Mouse (Mus musculus) midbrain, embryonic 15.5 days (tissue): ENCODE measurements at regions not wholly inside any gene's neighbourhood (a gene's known extent, or its start where the extent isn't known, plus 50 kb on each side); places are given as distances from the start of the nearest gene placed in this dataset.
"Not testable (repeated sequence)": the region's sequence is repeated elsewhere in the genome, so short reads cannot be mapped to it uniquely, and the experiment has no call there.

Experiments
- ATAC-seq: fragments of 200-750 bp; cut with Nextera tagmentation; replicated peaks from 2 replicates; pipeline ENCODE4 v1.8.0; 2017; ENCODE audit warnings: moderate TSS enrichment
- H3K27ac ChIP-seq: fragments of 300-500 bp; sonication (generic); 2 replicates; pipeline ENCODE4 v1.5.1; 2015; ENCODE audit warnings: mild to moderate bottlenecking, inconsistent platforms
- H3K27me3 ChIP-seq: fragments of 300-500 bp; sonication (generic); replicated peaks from 2 replicates; pipeline ENCODE4 v1.6.1; 2015; ENCODE audit warnings: inconsistent platforms
- H3K36me3 ChIP-seq: fragments of 300-500 bp; sonication (generic); replicated peaks from 2 replicates; pipeline ENCODE4 v1.6.1; 2015; ENCODE audit warnings: inconsistent platforms
- H3K4me1 ChIP-seq: fragments of 300-500 bp; sonication (generic); 2 replicates; pipeline ENCODE4 v1.6.1; 2015; ENCODE audit warnings: inconsistent platforms
- H3K4me2 ChIP-seq: fragments of 300-500 bp; sonication (generic); 2 replicates; pipeline ENCODE4 v1.6.1; 2015; ENCODE audit warnings: inconsistent platforms, mild to moderate bottlenecking, moderate library complexity
- H3K4me3 ChIP-seq: fragments of 300-500 bp; sonication (generic); 2 replicates; pipeline ENCODE4 v1.5.1; 2015; ENCODE audit warnings: mild to moderate bottlenecking, inconsistent platforms
- H3K9ac ChIP-seq: fragments of 300-500 bp; sonication (generic); 2 replicates; pipeline ENCODE4 v1.6.1; 2015; ENCODE audit warnings: mild to moderate bottlenecking, inconsistent platforms
- H3K9me3 ChIP-seq: fragments of 300-500 bp; sonication (generic); 2 replicates; pipeline ENCODE4 v1.6.1; 2016; ENCODE audit warnings: inconsistent platforms
- WGBS: fragments of 180-500 bp; shearing (Covaris S2); methylation state at CpG from one replicate; pipeline ENCODE4 v1.1.7; 2015; ENCODE audit warnings: mixed read lengths; 5-methylcytosine and 5-hydroxymethylcytosine counted together

- Histone ChIP-seq H3K36me3 (no peaks in the 10 kb centered on the region), H3K27ac (0 out of 2 replicates have a peak overlapping the region, but pooled peaks have one; percentile 1), H3K27me3 (no peaks in the 10 kb centered on the region), H3K9ac (no peak overlapping the region), H3K4me3 (no peak overlapping the region), H3K4me1 (0 out of 2 replicates have a peak, but pooled peaks cover 6% of the 10 kb centered on the region), H3K4me2 (no peak overlapping the region), H3K9me3 (no peaks in the 10 kb centered on the region)
- WGBS, result 45% methylated on average over 5 of the region's 5 CpGs
- ATAC-seq, result peak; percentile 52; the same call in 1 of the 2 replicates
These were observed 673.5 kb upstream of the Map3k7 start for GRCm38 (mm10) chr4:31290301-31290975.

- no peak overlapping the region for H3K27ac ChIP-seq
- H3K36me3 ChIP-seq, result no peaks in the 10 kb centered on the region
- no peak for ATAC-seq
- H3K4me3 ChIP-seq, result no peak overlapping the region
- 77% methylated on average over 2 of the region's 2 CpGs for WGBS
- H3K9me3 ChIP-seq, result no peaks in the 10 kb centered on the region
- no peaks in the 10 kb centered on the region for H3K27me3 ChIP-seq
- H3K4me2 ChIP-seq, result no peak overlapping the region
- H3K4me1 ChIP-seq, result 0 out of 2 replicates have a peak, but pooled peaks cover 6% of the 10 kb centered on the region
- H3K9ac ChIP-seq, result no peak overlapping the region
These were observed 670.1 kb upstream of the Map3k7 start for GRCm38 (mm10) chr4:31293752-31294151.

DNA sequence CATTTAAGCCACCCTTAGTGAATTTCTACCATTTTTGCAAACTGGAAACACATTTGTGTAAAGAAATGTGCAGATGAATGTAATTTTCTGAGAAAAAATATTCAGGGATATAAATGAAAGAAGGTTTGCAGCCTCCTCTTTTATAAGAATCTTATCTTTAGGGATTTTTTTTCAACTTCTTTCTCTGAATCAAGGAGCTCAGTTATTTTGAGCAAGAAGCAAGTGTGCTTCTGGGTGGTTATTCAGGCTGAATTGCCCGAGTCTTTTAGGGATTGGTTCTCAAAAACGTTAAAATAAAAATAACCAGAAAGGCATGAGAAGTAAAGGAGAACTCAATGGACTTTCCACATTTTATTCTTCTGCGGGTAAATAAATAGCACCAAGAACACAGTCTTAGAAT lies 666.0 kb upstream of the Map3k7 start:
- H3K4me3 ChIP-seq, result no peak overlapping the region
- 83% methylated on average over 3 of the region's 3 CpGs for WGBS
- no peak overlapping the region for H3K4me2 ChIP-seq
- no peak for ATAC-seq
- H3K9me3 ChIP-seq, result no peaks in the 10 kb centered on the region
- no peaks in the 10 kb centered on the region for H3K4me1 ChIP-seq
- H3K27me3 ChIP-seq, result no peaks in the 10 kb centered on the region
- no peak overlapping the region for H3K9ac ChIP-seq
- no peaks in the 10 kb centered on the region for H3K36me3 ChIP-seq
- H3K27ac ChIP-seq, result no peak overlapping the region

DNA sequence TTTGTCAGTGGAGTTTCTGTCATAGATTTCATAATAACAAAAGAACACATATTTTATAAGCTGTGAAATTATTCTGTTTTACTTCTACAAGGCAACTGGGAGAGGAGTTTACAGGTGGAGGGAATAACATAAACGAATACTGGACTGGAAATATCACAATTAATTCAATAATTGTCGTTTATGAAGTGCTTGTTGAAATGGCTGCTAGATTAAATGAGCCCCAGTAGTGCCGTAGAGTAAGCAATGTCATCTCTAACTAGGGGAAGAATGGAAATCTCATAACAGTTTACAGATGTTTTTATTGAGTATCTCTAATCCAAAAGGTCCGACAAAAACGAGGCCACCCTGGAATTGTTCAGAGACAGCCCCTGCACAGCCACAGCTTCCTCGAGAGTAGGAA lies 644.6 kb upstream of the Map3k7 start:
- H3K4me3 ChIP-seq, result no peak overlapping the region
- H3K27ac ChIP-seq, result no peak overlapping the region
- 34% methylated on average over 6 of the region's 6 CpGs for WGBS
- H3K9ac ChIP-seq, result no peak overlapping the region
- H3K36me3 ChIP-seq, result no peaks in the 10 kb centered on the region
- no peak overlapping the region for H3K4me2 ChIP-seq
- no peaks in the 10 kb centered on the region for H3K9me3 ChIP-seq
- H3K4me1 ChIP-seq, result no peaks in the 10 kb centered on the region
- no peak for ATAC-seq
- H3K27me3 ChIP-seq, result no peaks in the 10 kb centered on the region

DNA sequence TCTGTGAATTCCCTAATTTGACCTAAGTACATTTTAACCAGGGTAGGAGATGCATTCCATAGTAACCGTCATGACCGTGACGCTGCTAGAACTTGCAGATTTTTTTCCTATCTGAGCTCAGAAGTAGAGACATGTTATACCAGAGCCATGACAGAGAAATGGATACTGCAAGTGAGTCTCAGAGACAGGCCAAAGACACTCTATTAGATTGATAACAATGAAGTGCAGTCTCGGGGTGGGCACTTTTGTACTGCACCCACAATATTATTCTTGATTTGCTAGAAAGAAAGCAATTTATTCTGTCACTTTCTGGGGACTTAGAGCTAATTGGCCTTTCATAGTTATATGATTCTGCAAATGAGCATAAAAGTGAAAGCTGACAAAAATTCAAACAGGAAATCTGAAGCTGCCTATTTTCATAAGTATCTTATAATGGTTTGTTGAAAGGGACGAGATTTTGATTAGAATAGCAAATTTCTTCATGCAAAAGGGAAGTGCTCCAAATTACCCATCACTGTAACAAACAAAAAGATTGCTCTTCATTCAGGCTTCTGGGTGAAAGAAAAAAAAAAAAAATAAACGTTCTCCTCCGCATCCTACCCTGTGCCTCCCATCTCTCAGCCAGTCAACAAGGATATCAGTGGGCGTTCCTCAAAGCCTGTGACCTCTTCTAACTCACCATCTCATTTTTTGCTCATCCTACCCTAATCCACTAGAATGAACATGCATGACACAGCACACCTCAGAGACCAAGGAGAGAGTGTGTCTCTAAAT lies 643.0 kb upstream of the Map3k7 start:
- Histone ChIP-seq H3K4me1 (no peaks in the 10 kb centered on the region), H3K27me3 (no peaks in the 10 kb centered on the region), H3K9ac (no peak overlapping the region), H3K36me3 (no peaks in the 10 kb centered on the region), H3K9me3 (no peaks in the 10 kb centered on the region), H3K4me2 (no peak overlapping the region), H3K27ac (no peak overlapping the region), H3K4me3 (no peak overlapping the region)
- WGBS, result 70% methylated on average over 8 of the region's 8 CpGs
- ATAC-seq, result no peak

GRCm38 (mm10) chr4:31323816-31324215 lies 640.1 kb upstream of the Map3k7 start:
- H3K9me3 ChIP-seq, result no peaks in the 10 kb centered on the region
- H3K4me2 ChIP-seq, result no peak overlapping the region
- 95% methylated on average over 3 of the region's 3 CpGs for WGBS

GRCm38 (mm10) chr4:31328798-31329197 lies 635.1 kb upstream of the Map3k7 start:
- H3K36me3 ChIP-seq, result no peaks in the 10 kb centered on the region
- 0 out of 2 replicates have a peak, but pooled peaks have one; percentile 52 for ATAC-seq
- no peak overlapping the region for H3K27ac ChIP-seq
- H3K27me3 ChIP-seq, result no peaks in the 10 kb centered on the region
- no peak overlapping the region for H3K9ac ChIP-seq
- 36% methylated on average over 5 of the region's 5 CpGs for WGBS
- H3K4me3 ChIP-seq, result no peak overlapping the region
- H3K9me3 ChIP-seq, result no peaks in the 10 kb centered on the region
- H3K4me2 ChIP-seq, result 0 out of 2 replicates have a peak overlapping the region, but pooled peaks have one; percentile 10
- H3K4me1 ChIP-seq, result no peaks in the 10 kb centered on the region

More at GRCm38 (mm10) chr4:31323816-31324215, 640.1 kb upstream of the Map3k7 start:
- Histone ChIP-seq H3K4me3 (no peak overlapping the region), H3K27ac (no peak overlapping the region), H3K4me1 (no peaks in the 10 kb centered on the region), H3K36me3 (no peaks in the 10 kb centered on the region), H3K27me3 (no peaks in the 10 kb centered on the region), H3K9ac (no peak overlapping the region)
- ATAC-seq, result no peak

DNA sequence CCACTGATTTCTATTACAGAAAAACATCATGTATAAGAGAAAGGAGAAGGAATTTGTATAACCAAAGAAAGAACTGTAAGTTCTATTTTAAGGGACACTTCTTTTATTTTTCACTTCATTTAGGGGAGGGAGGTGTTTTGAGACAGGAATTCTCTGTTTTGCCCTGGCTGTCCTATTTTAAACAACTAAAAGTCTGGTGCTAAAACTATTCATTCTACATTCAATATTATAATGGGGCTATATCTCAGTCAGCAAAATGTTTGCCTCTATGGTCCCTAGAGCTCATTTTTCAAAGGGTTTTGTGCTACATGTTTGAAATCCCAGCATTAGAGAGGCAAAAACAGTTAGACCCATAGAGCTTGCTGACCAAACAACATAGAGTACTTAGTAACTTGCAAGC lies 632.8 kb upstream of the Map3k7 start:
- Histone ChIP-seq H3K4me3 (no peak overlapping the region), H3K9ac (no peak overlapping the region), H3K4me2 (no peak overlapping the region), H3K27ac (no peak overlapping the region), H3K36me3 (no peaks in the 10 kb centered on the region), H3K9me3 (no peaks in the 10 kb centered on the region), H3K27me3 (no peaks in the 10 kb centered on the region), H3K4me1 (no peaks in the 10 kb centered on the region)
- no peak for ATAC-seq

GRCm38 (mm10) chr4:31335686-31336085 lies 628.2 kb upstream of the Map3k7 start:
- no peaks in the 10 kb centered on the region for H3K36me3 ChIP-seq
- WGBS, result 89% methylated on average over 3 of the region's 3 CpGs
- H3K4me3 ChIP-seq, result no peak overlapping the region
- no peak overlapping the region for H3K4me2 ChIP-seq
- H3K9me3 ChIP-seq, result no peaks in the 10 kb centered on the region
- no peak for ATAC-seq
- no peaks in the 10 kb centered on the region for H3K4me1 ChIP-seq
- H3K27ac ChIP-seq, result no peak overlapping the region
- no peaks in the 10 kb centered on the region for H3K27me3 ChIP-seq
- H3K9ac ChIP-seq, result no peak overlapping the region

- Histone ChIP-seq H3K27ac (no peak overlapping the region), H3K9me3 (no peaks in the 10 kb centered on the region), H3K27me3 (no peaks in the 10 kb centered on the region), H3K4me1 (0 out of 2 replicates have a peak, but pooled peaks cover 4% of the 10 kb centered on the region), H3K4me3 (no peak overlapping the region), H3K36me3 (no peaks in the 10 kb centered on the region), H3K9ac (no peak overlapping the region), H3K4me2 (no peak overlapping the region)
- no peak for ATAC-seq
- WGBS, result 47% methylated on average over 4 of the region's 4 CpGs
These were observed 625.9 kb upstream of the Map3k7 start for GRCm38 (mm10) chr4:31337980-31338379.

GRCm38 (mm10) chr4:31343312-31344248 lies 620.3 kb upstream of the Map3k7 start:
- ATAC-seq, result peak; percentile 83
- Histone ChIP-seq H3K4me3 (no peak overlapping the region), H3K9me3 (no peaks in the 10 kb centered on the region), H3K9ac (no peak overlapping the region), H3K36me3 (no peaks in the 10 kb centered on the region), H3K27ac (peak overlapping the region; percentile 58), H3K4me1 (0 out of 2 replicates have a peak, but pooled peaks cover 7% of the 10 kb centered on the region), H3K27me3 (no peaks in the 10 kb centered on the region), H3K4me2 (no peak overlapping the region)
- 58% methylated on average over 5 of the region's 5 CpGs for WGBS

DNA sequence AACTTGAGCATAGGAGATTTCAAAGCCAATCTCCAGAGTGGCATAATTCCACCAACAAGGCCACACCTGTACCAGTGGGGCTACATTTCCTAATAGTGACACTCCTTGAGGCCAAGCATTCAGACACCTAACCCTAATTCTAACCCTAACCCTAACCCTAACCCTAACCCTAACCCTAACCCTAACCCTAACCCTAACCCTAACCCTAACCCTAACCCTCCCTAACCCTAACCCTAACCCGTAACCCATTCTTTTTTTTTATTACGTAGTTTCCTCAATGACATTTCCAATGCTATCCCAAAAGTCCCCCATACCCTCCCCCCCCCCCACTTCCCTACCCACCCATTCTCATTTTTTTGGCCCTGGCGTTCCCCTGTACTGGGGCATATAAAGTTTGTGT lies 609.9 kb upstream of the Map3k7 start:
- not testable (repeated sequence) for H3K4me1 ChIP-seq, H3K9ac ChIP-seq, H3K9me3 ChIP-seq, H3K4me2 ChIP-seq, H3K27ac ChIP-seq, H3K36me3 ChIP-seq, H3K27me3 ChIP-seq, ATAC-seq, H3K4me3 ChIP-seq
- 100% methylated on average over 3 of the region's 3 CpGs for WGBS
